8 mouse cellular contexts compared by ENCODE assay signal in the genomic region with DNA sequence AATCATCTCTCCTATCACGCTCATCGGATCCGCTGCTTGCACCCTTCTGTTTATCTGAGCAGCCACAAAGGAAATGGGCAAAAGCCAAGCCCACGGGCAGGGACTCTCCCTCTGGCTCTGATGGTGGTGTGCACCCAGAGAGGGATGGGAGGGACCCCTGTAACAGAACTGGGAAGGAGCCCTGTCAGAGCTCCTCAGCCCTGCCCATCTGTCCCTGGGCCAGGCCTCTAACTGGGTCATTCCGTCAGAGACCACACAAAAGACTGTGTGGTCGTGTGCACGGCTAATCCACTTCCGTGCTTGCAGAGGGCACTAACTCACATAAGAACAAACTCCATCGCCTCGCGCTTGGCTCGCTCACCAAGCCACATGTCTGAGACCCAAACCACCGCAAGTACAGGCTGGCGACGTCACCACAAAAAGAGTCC.
DNase-seq lines count a peak whose midpoint lies in the region; ATAC-seq lines count a peak whose summit lies in the region.

No protein-coding gene starts in this region.

- 45% methylated on average over 15 of the region's 15 CpGs for WGBS in stomach, embryonic 14.5 days

- H3K36me3 ChIP-seq in stomach, embryonic 14.5 days (ENCODE audit: control insufficient read depth, insufficient read depth, low read length), result no peaks in the 10 kb centered on the region

- peak; percentile 95 for ATAC-seq in megakaryocyte-erythroid progenitor cell, adult 5-6 weeks (replicated peaks; ENCODE audit: low FRiP score, low TSS enrichment, poor library complexity, severe bottlenecking)
- ATAC-seq in stomach, embryonic 14.5 days (ENCODE audit: insufficient number of reproducible peaks, insufficient read depth, low FRiP score, low read depth), result peak; percentile 56; the same call in 1 of the 2 replicates

- H3K4me1 ChIP-seq in stomach, embryonic 14.5 days (ENCODE audit: control insufficient read depth, insufficient read depth, low read length), result 0 out of 2 replicates have a peak, but pooled peaks cover 4% of the 10 kb centered on the region

- H3K9ac ChIP-seq in stomach, embryonic 14.5 days (replicated peaks; ENCODE audit: low read depth, low read length), result no peak overlapping the region

- DNase-seq in left cerebral cortex, postnatal 10 days (ENCODE audit: extremely low spot score in 1 of 2, low spot score in 2 of 2), result peak; percentile 32 to 47
- DNase-seq in left cerebral cortex, postnatal 25 days (ENCODE audit: low spot score in 2 of 2), result no peak
- peak; percentile 44 for DNase-seq in cerebellum, adult 8-10 months
- peak; percentile 20 to 27 for DNase-seq in gastrocnemius, adult 8-10 months (ENCODE audit: low spot score in 2 of 2)
- peak; percentile 54 to 58 for DNase-seq in layer of hippocampus, postnatal 10 days (ENCODE audit: low spot score in 2 of 2)
- no peak for DNase-seq in ovary, postnatal 10 days (ENCODE audit: low spot score)

- H3K27me3 ChIP-seq in stomach, embryonic 14.5 days (ENCODE audit: control insufficient read depth, insufficient read depth, low read length), result no peaks in the 10 kb centered on the region

- H3K27ac ChIP-seq in stomach, embryonic 14.5 days (ENCODE audit: low read length), result no peak overlapping the region

- no peaks in the 10 kb centered on the region for H3K9me3 ChIP-seq in stomach, embryonic 14.5 days (ENCODE audit: control insufficient read depth, low read depth, low read length)

- H3K4me2 ChIP-seq in stomach, embryonic 14.5 days (replicated peaks; ENCODE audit: low read depth, low read length), result no peak overlapping the region

- H3K4me3 ChIP-seq in stomach, embryonic 14.5 days (ENCODE audit: low read depth, low read length), result no peak overlapping the region

- intact Hi-C loops in left cerebral cortex, postnatal 10 days (cut with DNase I), result no loop called here
- intact Hi-C loops in left cerebral cortex, postnatal 25 days (cut with DNase I), result no loop called here

Comparison
In these comparisons a context has a peak if more than half of its experiments do, and no peak if none do; other contexts are left out.
1. DNase-seq: peak in left cerebral cortex, postnatal 10 days (2 of 2), cerebellum, adult 8-10 months (single experiment), gastrocnemius, adult 8-10 months (2 of 2) and layer of hippocampus, postnatal 10 days (2 of 2); none in left cerebral cortex, postnatal 25 days (0 of 2) and ovary, postnatal 10 days (single experiment).